Mouse (Mus musculus): ENCODE measurements around the gene 4930402H24Rik. TPM values are rescaled to one million over a fixed set of nuclear protein-coding genes. Genes with fewer than 3 reads are reported as not detected.

The 4930402H24Rik gene
- polyA plus RNA-seq, 2 experiments, result 29.1 to 33.8 TPM

GRCm38 (mm10) chr2:130730746-130731145 is 175.5 kb downstream of the 4930402H24Rik start:
- H3K36me3 ChIP-seq (ENCODE audit: control insufficient read depth, insufficient read depth, low read length), result peaks cover 92% of the 10 kb centered on the region
- no peak overlapping the region for H3K9ac ChIP-seq (ENCODE audit: low read depth, low read length, severe bottlenecking)
- DNase-seq (ENCODE audit: low spot score) (no peak), ATAC-seq (ENCODE audit: low FRiP score, low read depth) (no peak)
- no peak for TF ChIP-seq POLR2A (IDR thresholded peaks at IDR 0.05; ENCODE audit: borderline replicate concordance, extremely low read depth, insufficient read depth, insufficient read length)
- no peak overlapping the region for H3K4me3 ChIP-seq (replicated peaks; ENCODE audit: low read length)
- H3K9me3 ChIP-seq (ENCODE audit: control insufficient read depth, low read length), result no peaks in the 10 kb centered on the region
- no peaks in the 10 kb centered on the region for H3K27me3 ChIP-seq (ENCODE audit: control insufficient read depth, insufficient read depth, low read length)
- WGBS, result 86% methylated on average over 9 of the region's 9 CpGs
- no peak overlapping the region for H3K4me2 ChIP-seq (replicated peaks; ENCODE audit: low read depth, low read length, severe bottlenecking)
- H3K4me1 ChIP-seq (ENCODE audit: control insufficient read depth, insufficient read depth, low read length), result no peaks in the 10 kb centered on the region
- no peak overlapping the region for H3K27ac ChIP-seq (replicated peaks; ENCODE audit: low read depth, low read length)

- Histone ChIP-seq H3K9me3 (ENCODE audit: control insufficient read depth, low read length) (no peaks in the 10 kb centered on the region), H3K4me3 (replicated peaks; ENCODE audit: low read length) (no peak overlapping the region), H3K9ac (ENCODE audit: low read depth, low read length, severe bottlenecking) (no peak overlapping the region), H3K4me2 (replicated peaks; ENCODE audit: low read depth, low read length, severe bottlenecking) (no peak overlapping the region), H3K4me1 (ENCODE audit: control insufficient read depth, insufficient read depth, low read length) (no peaks in the 10 kb centered on the region), H3K27me3 (ENCODE audit: control insufficient read depth, insufficient read depth, low read length) (no peaks in the 10 kb centered on the region), H3K27ac (replicated peaks; ENCODE audit: low read depth, low read length) (no peak overlapping the region), H3K36me3 (ENCODE audit: control insufficient read depth, insufficient read depth, low read length) (peaks cover 89% of the 10 kb centered on the region)
- ATAC-seq (ENCODE audit: low FRiP score, low read depth), result no peak
- DNase-seq (ENCODE audit: low spot score), result no peak
- 93% methylated on average over 2 of the region's 2 CpGs for WGBS
- no peak for TF ChIP-seq POLR2A (IDR thresholded peaks at IDR 0.05; ENCODE audit: borderline replicate concordance, extremely low read depth, insufficient read depth, insufficient read length)
Measured at GRCm38 (mm10) chr2:130728906-130729585, 177.2 kb downstream of the 4930402H24Rik start.

- H3K9me3 ChIP-seq (ENCODE audit: control insufficient read depth, low read length), result no peaks in the 10 kb centered on the region
- WGBS, result 90% methylated on average over 1 of the region's 1 CpGs
- no peak overlapping the region for H3K27ac ChIP-seq (replicated peaks; ENCODE audit: low read depth, low read length)
- no peak for TF ChIP-seq POLR2A (IDR thresholded peaks at IDR 0.05; ENCODE audit: borderline replicate concordance, extremely low read depth, insufficient read depth, insufficient read length)
- H3K4me1 ChIP-seq (ENCODE audit: control insufficient read depth, insufficient read depth, low read length), result no peaks in the 10 kb centered on the region
- H3K27me3 ChIP-seq (ENCODE audit: control insufficient read depth, insufficient read depth, low read length), result no peaks in the 10 kb centered on the region
- DNase-seq (ENCODE audit: low spot score), result no peak
- no peak for ATAC-seq (ENCODE audit: low FRiP score, low read depth)
- no peak overlapping the region for H3K4me3 ChIP-seq (replicated peaks; ENCODE audit: low read length)
- H3K4me2 ChIP-seq (replicated peaks; ENCODE audit: low read depth, low read length, severe bottlenecking), result no peak overlapping the region
- H3K36me3 ChIP-seq (ENCODE audit: control insufficient read depth, insufficient read depth, low read length), result peaks cover 89% of the 10 kb centered on the region
- no peak overlapping the region for H3K9ac ChIP-seq (ENCODE audit: low read depth, low read length, severe bottlenecking)
Measured at GRCm38 (mm10) chr2:130727752-130728151, 178.5 kb downstream of the 4930402H24Rik start.

GRCm38 (mm10) chr2:130724369-130724768 is 181.8 kb downstream of the 4930402H24Rik start:
- H3K9me3 ChIP-seq (ENCODE audit: control insufficient read depth, low read length), result no peaks in the 10 kb centered on the region
- no peaks in the 10 kb centered on the region for H3K4me1 ChIP-seq (ENCODE audit: control insufficient read depth, insufficient read depth, low read length)
- peaks cover 75% of the 10 kb centered on the region for H3K36me3 ChIP-seq (ENCODE audit: control insufficient read depth, insufficient read depth, low read length)
- 85% methylated on average over 4 of the region's 4 CpGs for WGBS
- ATAC-seq (ENCODE audit: low FRiP score, low read depth), result no peak
- no peak for DNase-seq (ENCODE audit: low spot score)
- no peak overlapping the region for H3K9ac ChIP-seq (ENCODE audit: low read depth, low read length, severe bottlenecking)
- H3K27ac ChIP-seq (replicated peaks; ENCODE audit: low read depth, low read length), result no peak overlapping the region
- H3K27me3 ChIP-seq (ENCODE audit: control insufficient read depth, insufficient read depth, low read length), result no peaks in the 10 kb centered on the region
- H3K4me3 ChIP-seq (replicated peaks; ENCODE audit: low read length), result no peak overlapping the region
- no peak for TF ChIP-seq POLR2A (IDR thresholded peaks at IDR 0.05; ENCODE audit: borderline replicate concordance, extremely low read depth, insufficient read depth, insufficient read length)
- no peak overlapping the region for H3K4me2 ChIP-seq (replicated peaks; ENCODE audit: low read depth, low read length, severe bottlenecking)

GRCm38 (mm10) chr2:130717951-130718350 is 188.3 kb downstream of the 4930402H24Rik start:
- no peak for ATAC-seq (ENCODE audit: low FRiP score, low read depth)
- Histone ChIP-seq H3K9me3 (ENCODE audit: control insufficient read depth, low read length) (no peaks in the 10 kb centered on the region), H3K9ac (ENCODE audit: low read depth, low read length, severe bottlenecking) (no peak overlapping the region), H3K4me3 (replicated peaks; ENCODE audit: low read length) (no peak overlapping the region), H3K4me1 (ENCODE audit: control insufficient read depth, insufficient read depth, low read length) (no peaks in the 10 kb centered on the region), H3K4me2 (replicated peaks; ENCODE audit: low read depth, low read length, severe bottlenecking) (no peak overlapping the region), H3K27me3 (ENCODE audit: control insufficient read depth, insufficient read depth, low read length) (no peaks in the 10 kb centered on the region), H3K27ac (replicated peaks; ENCODE audit: low read depth, low read length) (no peak overlapping the region), H3K36me3 (ENCODE audit: control insufficient read depth, insufficient read depth, low read length) (peaks cover 63% of the 10 kb centered on the region)
- no peak for DNase-seq (ENCODE audit: low spot score)
- no peak for TF ChIP-seq POLR2A (IDR thresholded peaks at IDR 0.05; ENCODE audit: borderline replicate concordance, extremely low read depth, insufficient read depth, insufficient read length)
- 74% methylated on average over 6 of the region's 6 CpGs for WGBS

Data from limb, embryonic 14.5 days (tissue).